Comparison of ENCODE assay signal across 20 mouse cellular contexts in genomic region chr12:111152981-111153710, GRCm38 (mm10). TPM values are rescaled to one million over a fixed set of nuclear protein-coding genes. Genes with fewer than 3 reads are reported as not detected.
DNase-seq lines count a peak whose midpoint lies in the region; ATAC-seq lines count a peak whose summit lies in the region.
"Had no signal": no experiment of that assay in that cellular context is flagged by ENCODE, and none has a peak within 500 bp of the region (broad histone marks: within the 10 kb centered on the region; RNA-seq: fewer than 3 reads in every experiment).

No protein-coding gene starts in this region.

- DNase-seq in neural tube, embryonic 10.5 days (ENCODE audit: extremely low spot score, low spot score), result no peak
- no peak for DNase-seq in gastrocnemius, postnatal 25 days
- DNase-seq: gastrocnemius, postnatal 10 days; heart, postnatal 14 days; layer of hippocampus, postnatal 36 days; liver, embryonic 13.5 days; lung, postnatal 14 days; retina, postnatal 1 day; right cerebral cortex, postnatal 4 days; thymus, postnatal 4 days had no signal

- H3K36me3 ChIP-seq in hindbrain, embryonic 13.5 days, result no peaks in the 10 kb centered on the region
- no peaks in the 10 kb centered on the region for H3K36me3 ChIP-seq in hindbrain, embryonic 12.5 days
- H3K36me3 ChIP-seq in neural tube, embryonic 15.5 days, result no peaks in the 10 kb centered on the region
- H3K36me3 ChIP-seq: G1E; liver, embryonic 13.5 days had no signal

- no peak overlapping the region for H3K27ac ChIP-seq in hindbrain, embryonic 13.5 days
- no peak overlapping the region for H3K27ac ChIP-seq in hindbrain, embryonic 12.5 days
- 0 out of 2 replicates have a peak overlapping the region, but pooled peaks have one; percentile 18 for H3K27ac ChIP-seq in neural tube, embryonic 15.5 days (replicated peaks)
- H3K27ac ChIP-seq: kidney, postnatal 0 days had no signal

- WGBS in hindbrain, embryonic 13.5 days, result 81% methylated on average over 7 of the region's 7 CpGs
- 75% methylated on average over 7 of the region's 7 CpGs for WGBS in hindbrain, embryonic 12.5 days
- 66% methylated on average over 7 of the region's 7 CpGs for WGBS in neural tube, embryonic 15.5 days

- H3K27me3 ChIP-seq in hindbrain, embryonic 13.5 days, result 0 out of 2 replicates have a peak, but pooled peaks cover 2% of the 10 kb centered on the region
- H3K27me3 ChIP-seq in hindbrain, embryonic 12.5 days, result no peaks in the 10 kb centered on the region
- no peaks in the 10 kb centered on the region for H3K27me3 ChIP-seq in neural tube, embryonic 15.5 days (replicated peaks)

- H3K4me2 ChIP-seq in hindbrain, embryonic 13.5 days, result no peak overlapping the region
- no peak overlapping the region for H3K4me2 ChIP-seq in hindbrain, embryonic 12.5 days (replicated peaks)
- H3K4me2 ChIP-seq in neural tube, embryonic 15.5 days, result no peak overlapping the region
- H3K4me2 ChIP-seq: liver, embryonic 13.5 days had no signal

- no peak overlapping the region for H3K9ac ChIP-seq in hindbrain, embryonic 13.5 days
- no peak overlapping the region for H3K9ac ChIP-seq in hindbrain, embryonic 12.5 days
- H3K9ac ChIP-seq in neural tube, embryonic 15.5 days (replicated peaks), result no peak overlapping the region
- H3K9ac ChIP-seq: liver, embryonic 13.5 days had no signal

- ATAC-seq in hindbrain, embryonic 13.5 days (ENCODE audit: low FRiP score), result 0 out of 2 replicates have a peak, but pooled peaks have one; percentile 21
- ATAC-seq in hindbrain, embryonic 12.5 days (ENCODE audit: low FRiP score), result no peak
- no peak for ATAC-seq in neural tube, embryonic 15.5 days (ENCODE audit: low FRiP score)
- peak; percentile 62 for ATAC-seq in common myeloid progenitor, adult 5-6 weeks (replicated peaks; ENCODE audit: low read depth, poor library complexity, severe bottlenecking)
- no peak for ATAC-seq in megakaryocyte-erythroid progenitor cell, adult 5-6 weeks (replicated peaks; ENCODE audit: low FRiP score, low TSS enrichment, poor library complexity, severe bottlenecking)
- ATAC-seq: intestine, embryonic 16.5 days had no signal

- H3K9me3 ChIP-seq in hindbrain, embryonic 13.5 days, result no peaks in the 10 kb centered on the region
- H3K9me3 ChIP-seq in hindbrain, embryonic 12.5 days (replicated peaks), result no peaks in the 10 kb centered on the region
- H3K9me3 ChIP-seq in neural tube, embryonic 15.5 days (replicated peaks), result no peaks in the 10 kb centered on the region
- H3K9me3 ChIP-seq: G1E; liver, embryonic 13.5 days had no signal

- H3K4me3 ChIP-seq in hindbrain, embryonic 13.5 days, result no peak overlapping the region
- H3K4me3 ChIP-seq in hindbrain, embryonic 12.5 days, result no peak overlapping the region
- no peak overlapping the region for H3K4me3 ChIP-seq in neural tube, embryonic 15.5 days (replicated peaks)
- H3K4me3 ChIP-seq: liver, embryonic 13.5 days had no signal

- H3K4me1 ChIP-seq in hindbrain, embryonic 13.5 days (replicated peaks), result peaks cover 9% of the 10 kb centered on the region; the same call in 1 of the 2 replicates
- peaks cover 6% of the 10 kb centered on the region; the same call in 1 of the 2 replicates for H3K4me1 ChIP-seq in hindbrain, embryonic 12.5 days
- peaks cover 6% of the 10 kb centered on the region; the same call in 1 of the 2 replicates for H3K4me1 ChIP-seq in neural tube, embryonic 15.5 days

RNA-seq across cellular contexts. Expression of gene Traf3, which starts 13.0 kb away (rescaled TPM):
- 15.6 and 17.0 TPM in 2 replicates for polyA plus RNA-seq in hindbrain, embryonic 13.5 days (2015; fragmentation: Nextera tagmentation; extraction: Ambion mirVana)
- polyA plus RNA-seq in hindbrain, embryonic 12.5 days (2016; fragmentation: Nextera tagmentation; extraction: Ambion mirVana), result 23.4 and 23.9 TPM in 2 replicates
- 16.9 and 19.0 TPM in 2 replicates for polyA plus RNA-seq in neural tube, embryonic 15.5 days (2015; fragmentation: Nextera tagmentation; extraction: Ambion mirVana)
- total RNA-seq in common myeloid progenitor, adult 5-6 weeks (2017), result 11.6 and 15.7 TPM in 2 replicates
- total RNA-seq in gastrocnemius, postnatal 25 days (2021), result 10 to 100 TPM; 16.3 to 16.7 TPM
- 11.1 and 15.1 TPM in 2 replicates for total RNA-seq in megakaryocyte-erythroid progenitor cell, adult 5-6 weeks (2014; fragmentation: Nextera tagmentation)
- total RNA-seq in megakaryocyte-erythroid progenitor cell, adult 5-6 weeks (2017), result 8.9 and 14.4 TPM in 2 replicates
- polyA plus RNA-seq: G1E had no signal

RNA-seq across cellular contexts. Expression of gene 4930595D18Rik, which starts 31.1 kb away (rescaled TPM):
- 0.21 TPM in 1 of 2 replicates, not detected in the other for polyA plus RNA-seq in hindbrain, embryonic 13.5 days (2015; fragmentation: Nextera tagmentation; extraction: Ambion mirVana)
- polyA plus RNA-seq in hindbrain, embryonic 12.5 days (2016; fragmentation: Nextera tagmentation; extraction: Ambion mirVana), result not detected in 2 replicates
- not detected in 2 replicates for polyA plus RNA-seq in neural tube, embryonic 15.5 days (2015; fragmentation: Nextera tagmentation; extraction: Ambion mirVana)
- total RNA-seq in common myeloid progenitor, adult 5-6 weeks (2017), result 0.32 TPM in 1 of 2 replicates, not detected in the other
- total RNA-seq in gastrocnemius, postnatal 25 days (2021), result not detected
- total RNA-seq in megakaryocyte-erythroid progenitor cell, adult 5-6 weeks (2014; fragmentation: Nextera tagmentation), result not detected in 2 replicates
- total RNA-seq in megakaryocyte-erythroid progenitor cell, adult 5-6 weeks (2017), result not detected in 2 replicates
- total RNA-seq: heart, postnatal 14 days; layer of hippocampus, adult 18-20 months; layer of hippocampus, postnatal 36 days; left cerebral cortex, postnatal 36 days had no signal
- polyA plus RNA-seq: G1E; intestine, embryonic 16.5 days; kidney, postnatal 0 days; liver, embryonic 13.5 days had no signal

Comparison
In these comparisons a context has a peak if more than half of its experiments do, and no peak if none do; other contexts are left out.
1. ATAC-seq: peak in hindbrain, embryonic 13.5 days (single experiment) and common myeloid progenitor, adult 5-6 weeks (single experiment); none in hindbrain, embryonic 12.5 days (single experiment), neural tube, embryonic 15.5 days (single experiment) and megakaryocyte-erythroid progenitor cell, adult 5-6 weeks (single experiment).